Comparison of ENCODE assay signal across 8 mouse cellular contexts in the genomic region with DNA sequence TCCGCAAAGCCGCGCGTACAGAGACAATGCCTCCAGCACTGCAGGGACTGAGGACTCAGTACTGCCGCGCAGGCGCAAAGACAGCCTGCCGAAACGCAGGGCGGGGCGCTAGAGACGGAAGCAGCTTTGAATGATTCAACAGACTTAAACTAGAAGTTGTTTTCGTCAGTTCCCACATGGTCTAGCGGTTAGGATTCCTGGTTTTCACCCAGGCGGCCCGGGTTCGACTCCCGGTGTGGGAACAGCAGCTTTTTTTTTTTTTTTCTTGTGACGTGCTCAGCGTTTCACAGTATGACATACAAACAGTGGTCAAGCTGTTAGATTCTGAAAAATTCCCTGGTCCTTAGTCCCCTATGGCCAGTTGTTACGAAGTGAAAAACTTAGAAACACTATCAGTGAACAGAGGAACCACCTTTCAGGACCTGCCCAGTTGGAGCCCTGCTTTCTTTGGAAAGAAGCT.
A peak's percentile ranks its signal among the peaks of the same experiment; 100 is the strongest.
DNase-seq lines count a peak whose midpoint lies in the region; ATAC-seq and TF ChIP-seq lines count a peak whose summit lies in the region.

No protein-coding gene starts in this region.

- peak overlapping the region; percentile 51 for H3K4me2 ChIP-seq in forebrain, postnatal 0 days (ENCODE audit: low read depth)
- peak overlapping the region; percentile 57 for H3K4me2 ChIP-seq in neural tube, embryonic 14.5 days (ENCODE audit: low read depth, low read length)

- peaks cover 8% of the 10 kb centered on the region for H3K4me1 ChIP-seq in forebrain, postnatal 0 days (ENCODE audit: insufficient read depth)
- H3K4me1 ChIP-seq in neural tube, embryonic 14.5 days (ENCODE audit: control insufficient read depth, insufficient read depth, low read length), result 0 out of 2 replicates have a peak, but pooled peaks cover 3% of the 10 kb centered on the region
- H3K4me1 ChIP-seq in testis, adult 2 months (ENCODE audit: control insufficient read depth, insufficient read depth, low read length), result no peaks in the 10 kb centered on the region; the same call in 1 of the 2 replicates

- H3K9me3 ChIP-seq in forebrain, postnatal 0 days (ENCODE audit: low read length), result no peaks in the 10 kb centered on the region
- H3K9me3 ChIP-seq in neural tube, embryonic 14.5 days (ENCODE audit: control insufficient read depth, low read length), result no peaks in the 10 kb centered on the region

- TF ChIP-seq POLR2A in testis, adult 2 months (IDR thresholded peaks at IDR 0.05; ENCODE audit: control insufficient read depth, low read depth, low read length), result peak; percentile 55; the same call in 1 of the 2 replicates

- peak overlapping the region; percentile 47 for H3K4me3 ChIP-seq in forebrain, postnatal 0 days (ENCODE audit: low read depth, low read length)
- peak overlapping the region; percentile 46 for H3K4me3 ChIP-seq in neural tube, embryonic 14.5 days (ENCODE audit: low read depth, low read length)
- H3K4me3 ChIP-seq in testis, adult 2 months (ENCODE audit: control insufficient read depth, low read depth, low read length), result peak overlapping the region; percentile 71

- ATAC-seq in forebrain, postnatal 0 days, result peak; percentile 98
- ATAC-seq in neural tube, embryonic 14.5 days (ENCODE audit: low read depth), result peak; percentile 99

- under 1% methylated on average over 21 of the region's 21 CpGs for WGBS in forebrain, postnatal 0 days
- under 1% methylated on average over 21 of the region's 21 CpGs for WGBS in neural tube, embryonic 14.5 days

- TF ChIP-seq CTCF in forebrain, postnatal 0 days (IDR thresholded peaks at IDR 0.05; ENCODE audit: low read depth), result peak; percentile 45; the same call in 1 of the 2 replicates
- TF ChIP-seq CTCF in testis, adult 2 months (IDR thresholded peaks at IDR 0.05; ENCODE audit: control insufficient read depth, insufficient read depth, insufficient replicate concordance, low read depth, low read length), result no peak

- H3K36me3 ChIP-seq in forebrain, postnatal 0 days (ENCODE audit: insufficient read depth), result no peaks in the 10 kb centered on the region
- no peaks in the 10 kb centered on the region for H3K36me3 ChIP-seq in neural tube, embryonic 14.5 days (ENCODE audit: control insufficient read depth, insufficient read depth, low read length)
- no peaks in the 10 kb centered on the region for H3K36me3 ChIP-seq in testis, adult 2 months (ENCODE audit: control insufficient read depth, insufficient read depth, low read length)

- peak overlapping the region; percentile 74 for H3K9ac ChIP-seq in forebrain, postnatal 0 days
- peak overlapping the region; percentile 37 for H3K9ac ChIP-seq in neural tube, embryonic 14.5 days (replicated peaks; ENCODE audit: low read depth, low read length)

- intact Hi-C loops in heart, postnatal 36 days (cut with DNase I), result loop anchor here (5.0 kb wide), 1 partner anchor 258 kb away; a partner anchor contains a TSS

- peak; percentile 59 for DNase-seq in MEL-GATA-1-ER (ENCODE audit: extremely low read depth, low read depth)
- peak; percentile 98 for DNase-seq in cerebellum, adult 8-10 months
- DNase-seq in forebrain, postnatal 0 days, result peak; percentile 100
- DNase-seq in heart, postnatal 36 days, result peak; percentile 92 to 93
- peak; percentile 95 to 98 for DNase-seq in layer of hippocampus, adult 18-20 months (ENCODE audit: low spot score in 2 of 2)
- DNase-seq in lung, adult 18-20 months, result peak; percentile 93 to 94

- H3K27me3 ChIP-seq in forebrain, postnatal 0 days (ENCODE audit: insufficient read depth, low read length), result no peaks in the 10 kb centered on the region
- H3K27me3 ChIP-seq in neural tube, embryonic 14.5 days (ENCODE audit: control insufficient read depth, insufficient read depth, low read length), result no peaks in the 10 kb centered on the region
- no peaks in the 10 kb centered on the region for H3K27me3 ChIP-seq in testis, adult 2 months (ENCODE audit: control insufficient read depth, insufficient read depth, low read length)

- peak overlapping the region; percentile 98 for H3K27ac ChIP-seq in forebrain, postnatal 0 days (ENCODE audit: low read depth, low read length)
- peak overlapping the region; percentile 96 for H3K27ac ChIP-seq in neural tube, embryonic 14.5 days (ENCODE audit: low read depth, low read length)
- no peak overlapping the region; the same call in 1 of the 2 replicates for H3K27ac ChIP-seq in testis, adult 2 months (ENCODE audit: control insufficient read depth, insufficient read depth, low read depth, low read length)
